Mouse (Mus musculus): ENCODE results near the gene Pitpna. TPM values are rescaled to one million over a fixed set of nuclear protein-coding genes. Genes with fewer than 3 reads are reported as not detected.

The Pitpna gene
- polyA plus RNA-seq, 1 experiment from 2014 or later: 30.7 TPM

DNA sequence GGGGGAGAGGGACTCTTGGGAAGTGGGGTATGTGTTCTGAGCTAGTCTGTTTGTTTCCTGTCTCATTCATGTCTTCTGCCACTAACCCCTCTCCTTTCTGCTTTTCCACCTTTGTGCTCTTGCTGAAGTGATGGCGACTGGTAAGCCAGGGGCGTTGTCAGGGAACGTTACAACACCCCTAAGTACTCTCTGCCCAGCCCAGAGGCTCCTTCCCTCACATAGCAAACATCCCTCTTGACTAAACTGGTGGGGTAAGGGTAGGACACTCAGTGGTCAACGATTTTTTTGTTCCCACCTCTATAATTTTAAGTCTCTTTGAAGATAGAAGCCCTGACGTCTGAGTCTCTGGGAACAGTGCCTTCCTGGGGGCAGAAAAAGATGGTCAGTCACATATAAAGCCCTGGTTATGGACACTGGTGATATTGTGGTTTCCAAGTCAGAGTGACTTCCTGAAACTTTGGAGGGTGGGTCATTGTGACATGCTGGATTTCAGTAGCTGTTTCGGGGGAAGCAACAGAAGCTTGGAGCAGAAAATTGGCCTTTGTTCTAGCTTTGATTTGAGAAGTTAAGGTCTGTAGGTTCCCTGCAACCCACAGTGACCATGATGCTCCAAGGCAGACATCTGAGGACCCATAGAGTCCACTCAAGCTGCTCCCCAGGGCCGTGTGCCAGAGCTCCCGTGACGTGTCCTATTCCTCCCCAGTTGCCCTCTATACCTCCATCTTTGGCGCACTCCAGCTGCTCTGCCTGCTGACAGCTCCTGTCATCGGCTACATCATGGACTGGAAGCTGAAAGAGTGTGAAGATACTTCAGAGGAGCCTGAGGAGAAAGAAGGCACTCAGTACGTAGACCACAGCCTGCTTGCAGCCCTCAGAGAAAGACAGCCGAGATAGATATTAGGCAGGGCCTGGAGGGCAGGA lies 21.4 kb upstream of the Pitpna start:
- H3K9ac ChIP-seq: no peak overlapping the region
- no peak for ATAC-seq (ENCODE audit: insufficient read depth)
- H3K36me3 ChIP-seq (replicated peaks): no peaks in the 10 kb centered on the region
- H3K9me3 ChIP-seq (replicated peaks): no peaks in the 10 kb centered on the region
- H3K4me3 ChIP-seq (replicated peaks): no peak overlapping the region
- WGBS (ENCODE audit: insufficient replicate concordance): 57% methylated on average over 13 of the region's 13 CpGs
- H3K4me2 ChIP-seq: no peak overlapping the region
- H3K27ac ChIP-seq (replicated peaks): no peak overlapping the region
- peaks cover under 1% of the 10 kb centered on the region; the same call in 1 of the 2 replicates for H3K27me3 ChIP-seq
- H3K4me1 ChIP-seq (replicated peaks): peaks cover 55% of the 10 kb centered on the region

DNA sequence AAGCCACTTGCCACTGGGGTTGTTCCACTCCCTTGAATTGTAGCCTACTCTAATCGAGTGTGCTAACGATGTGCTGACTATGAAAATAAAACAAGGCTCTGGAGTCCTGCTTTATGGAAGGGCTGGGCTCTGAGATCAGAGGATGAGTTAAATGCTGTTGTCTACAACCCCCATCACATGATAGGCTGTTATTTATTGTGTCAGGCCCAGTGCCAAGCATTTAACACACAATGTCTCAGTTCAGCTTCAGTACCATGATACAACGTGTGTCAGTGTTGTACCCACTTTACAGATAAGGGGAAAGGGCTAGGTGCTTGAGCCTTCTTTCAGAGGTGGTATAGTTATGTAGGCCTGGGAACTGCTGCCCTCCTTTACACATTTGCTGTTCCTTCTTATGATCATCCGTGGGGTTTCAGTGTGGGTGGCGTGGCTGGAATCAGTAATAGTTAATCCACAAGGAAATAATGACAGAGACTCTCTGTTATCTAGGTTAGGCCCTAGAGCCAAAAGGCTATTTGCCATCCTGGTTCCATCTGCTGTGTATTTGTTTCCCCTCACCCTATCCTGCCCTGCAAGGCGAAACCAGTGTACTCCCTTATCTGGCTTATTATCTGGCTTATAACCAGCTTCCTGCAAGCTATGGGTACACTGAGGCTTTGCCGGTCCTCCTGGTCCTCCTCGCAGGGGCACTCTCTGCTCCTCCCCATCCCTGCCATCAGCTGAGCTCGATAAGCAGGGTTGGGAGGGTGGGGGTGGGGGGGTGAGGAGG lies 20.4 kb upstream of the Pitpna start:
- H3K4me3 ChIP-seq (replicated peaks): no peak overlapping the region
- no peak overlapping the region for H3K9ac ChIP-seq
- no peak overlapping the region for H3K4me2 ChIP-seq
- no peaks in the 10 kb centered on the region for H3K9me3 ChIP-seq (replicated peaks)
- H3K4me1 ChIP-seq (replicated peaks): peaks cover 64% of the 10 kb centered on the region
- H3K27ac ChIP-seq (replicated peaks): no peak overlapping the region
- peaks cover 3% of the 10 kb centered on the region; the same call in 1 of the 2 replicates for H3K27me3 ChIP-seq
- no peaks in the 10 kb centered on the region for H3K36me3 ChIP-seq (replicated peaks)
- WGBS (ENCODE audit: insufficient replicate concordance): 29% methylated on average over 9 of the region's 9 CpGs
- ATAC-seq (ENCODE audit: insufficient read depth): no peak

DNA sequence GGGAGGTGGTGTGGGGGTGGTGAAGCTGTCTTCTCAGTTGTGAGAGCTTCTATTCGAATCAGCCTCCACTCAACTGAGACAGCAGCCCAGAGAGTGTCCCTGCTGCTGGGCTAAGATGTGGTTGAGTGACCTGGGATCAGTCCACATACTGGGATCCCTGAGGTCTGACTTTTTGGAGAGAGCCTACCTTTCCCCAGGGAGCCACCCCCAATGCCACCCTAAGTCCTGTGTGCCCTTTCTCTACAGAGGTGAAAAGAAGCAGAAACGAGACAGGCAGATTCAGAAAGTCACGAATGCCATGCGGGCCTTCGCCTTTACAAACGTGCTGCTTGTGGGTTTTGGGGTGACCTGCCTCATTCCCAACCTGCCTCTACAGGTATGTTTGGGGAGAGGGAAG lies 19.8 kb upstream of the Pitpna start:
- no peak for ATAC-seq (ENCODE audit: insufficient read depth)
- Histone ChIP-seq H3K4me1 (replicated peaks) (peaks cover 69% of the 10 kb centered on the region), H3K9me3 (replicated peaks) (no peaks in the 10 kb centered on the region), H3K4me2 (no peak overlapping the region), H3K27ac (replicated peaks) (no peak overlapping the region), H3K4me3 (replicated peaks) (no peak overlapping the region), H3K27me3 (peaks cover 3% of the 10 kb centered on the region; the same call in 1 of the 2 replicates), H3K36me3 (replicated peaks) (no peaks in the 10 kb centered on the region), H3K9ac (no peak overlapping the region)
- 66% methylated on average over 6 of the region's 6 CpGs for WGBS (ENCODE audit: insufficient replicate concordance)

DNA sequence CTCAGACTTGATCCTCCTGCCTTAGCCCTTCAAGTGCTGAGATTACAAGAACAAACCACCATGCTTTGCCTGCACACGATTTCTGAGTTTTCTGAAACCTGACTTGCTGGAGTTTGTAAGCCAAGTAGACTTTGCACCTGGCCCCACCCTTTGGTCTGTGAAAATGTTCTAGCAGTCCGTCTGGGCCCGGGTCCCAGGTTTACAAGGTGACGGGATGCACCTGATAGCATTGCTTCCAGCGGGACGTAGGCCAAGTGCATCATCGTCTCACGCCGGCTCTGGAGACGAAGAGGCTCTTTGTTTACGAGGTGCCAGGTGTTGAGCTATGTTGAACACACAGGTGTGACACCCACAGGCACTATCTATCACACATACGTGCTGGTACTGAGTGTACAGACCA lies 18.9 kb upstream of the Pitpna start:
- Histone ChIP-seq H3K27me3 (peaks cover 5% of the 10 kb centered on the region; the same call in 1 of the 2 replicates), H3K36me3 (replicated peaks) (no peaks in the 10 kb centered on the region), H3K27ac (replicated peaks) (no peak overlapping the region), H3K4me1 (replicated peaks) (peaks cover 67% of the 10 kb centered on the region), H3K9ac (no peak overlapping the region), H3K4me3 (replicated peaks) (no peak overlapping the region), H3K9me3 (replicated peaks) (no peaks in the 10 kb centered on the region), H3K4me2 (no peak overlapping the region)
- ATAC-seq (ENCODE audit: insufficient read depth): no peak
- WGBS (ENCODE audit: insufficient replicate concordance): 79% methylated on average over 12 of the region's 12 CpGs

DNA sequence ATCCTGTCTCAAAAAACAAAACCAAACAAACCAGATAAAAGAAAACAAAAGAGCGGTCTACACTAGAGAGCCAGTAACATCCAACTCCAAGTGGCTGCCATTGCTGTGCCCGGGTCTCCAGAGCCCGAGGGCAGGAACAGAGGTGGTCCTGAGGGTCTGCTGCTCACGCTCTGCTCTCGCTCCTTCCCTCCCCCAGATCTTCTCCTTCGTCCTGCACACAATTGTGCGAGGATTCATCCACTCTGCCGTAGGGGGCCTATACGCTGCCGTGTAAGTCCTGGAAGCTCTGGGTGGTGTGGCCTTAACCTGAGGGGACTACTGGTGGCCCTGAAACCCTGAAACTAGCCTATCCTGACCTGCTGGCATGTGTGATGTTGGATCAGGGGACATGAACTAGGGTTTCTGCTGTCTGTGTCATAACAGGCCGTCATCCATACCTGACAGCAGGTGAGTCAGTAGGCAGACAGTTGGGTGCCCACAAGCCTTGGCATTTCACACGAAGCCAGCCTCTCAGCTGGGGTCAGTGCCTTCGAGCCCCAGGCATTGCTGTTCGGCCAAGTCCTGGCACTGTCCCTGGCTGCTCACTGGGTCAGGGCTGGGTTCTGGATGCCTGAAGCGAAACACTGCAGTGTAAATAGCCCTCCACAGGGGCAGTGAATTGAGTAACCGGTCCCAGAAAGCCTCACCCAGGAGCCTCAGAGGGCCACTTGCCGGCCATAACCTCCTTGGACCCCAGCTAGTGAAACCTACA lies 17.3 kb upstream of the Pitpna start:
- Histone ChIP-seq H3K4me1 (replicated peaks) (peaks cover 56% of the 10 kb centered on the region), H3K27ac (replicated peaks) (no peak overlapping the region), H3K36me3 (replicated peaks) (no peaks in the 10 kb centered on the region), H3K9me3 (replicated peaks) (no peaks in the 10 kb centered on the region), H3K9ac (no peak overlapping the region), H3K4me2 (peak overlapping the region; percentile 13; the same call in 1 of the 2 replicates), H3K27me3 (peaks cover 9% of the 10 kb centered on the region; the same call in 1 of the 2 replicates), H3K4me3 (replicated peaks) (no peak overlapping the region)
- 73% methylated on average over 17 of the region's 17 CpGs for WGBS (ENCODE audit: insufficient replicate concordance)
- no peak for ATAC-seq (ENCODE audit: insufficient read depth)

DNA sequence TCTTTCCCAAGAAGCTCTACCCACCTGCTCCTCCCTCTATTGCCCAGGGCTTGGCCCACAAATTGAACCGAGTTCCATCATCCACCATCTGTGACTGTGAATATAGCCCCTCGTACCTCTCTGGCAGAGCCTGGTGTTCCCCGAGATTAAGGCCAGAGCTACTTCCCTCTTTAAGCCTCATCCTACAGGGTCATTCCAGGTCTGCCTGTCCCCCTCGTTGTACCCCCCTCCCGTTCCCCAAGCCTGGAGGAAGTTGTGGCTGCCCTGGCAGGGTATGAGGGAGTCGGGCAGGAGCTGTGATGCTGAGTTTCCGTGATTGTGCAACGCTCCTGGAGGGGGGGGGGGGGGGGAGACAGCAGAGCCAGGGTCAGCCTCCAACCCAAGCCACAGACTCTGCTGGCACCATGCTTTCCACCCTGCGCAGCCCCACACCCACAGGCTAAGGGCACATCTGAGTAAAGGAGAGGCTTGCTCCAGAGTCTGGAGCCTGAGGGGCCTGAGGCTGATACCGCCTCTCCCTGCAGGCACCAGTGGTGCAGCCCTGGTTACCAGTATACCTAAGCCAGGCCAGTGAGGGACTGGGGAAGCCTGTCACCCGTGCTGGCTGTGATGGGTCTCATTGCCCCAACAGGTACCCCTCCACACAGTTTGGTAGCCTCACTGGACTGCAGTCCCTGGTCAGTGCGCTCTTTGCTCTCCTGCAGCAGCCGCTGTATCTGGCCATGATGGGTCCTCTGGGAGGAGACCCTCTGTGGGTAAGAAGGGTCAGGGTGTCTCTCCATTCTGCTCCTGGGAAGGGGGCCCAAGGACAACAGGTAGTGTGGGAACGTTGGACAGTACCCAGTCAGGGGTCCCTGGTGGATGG lies 16.5 kb upstream of the Pitpna start:
- Histone ChIP-seq H3K9me3 (replicated peaks) (no peaks in the 10 kb centered on the region), H3K27ac (replicated peaks) (no peak overlapping the region), H3K9ac (no peak overlapping the region; the same call in 1 of the 2 replicates), H3K4me3 (replicated peaks) (no peak overlapping the region), H3K36me3 (replicated peaks) (no peaks in the 10 kb centered on the region), H3K4me1 (replicated peaks) (peaks cover 51% of the 10 kb centered on the region), H3K4me2 (peak overlapping the region; percentile 13; the same call in 1 of the 2 replicates), H3K27me3 (peaks cover 13% of the 10 kb centered on the region; the same call in 1 of the 2 replicates)
- ATAC-seq (ENCODE audit: insufficient read depth): peak; percentile 49
- 28% methylated on average over 14 of the region's 14 CpGs for WGBS (ENCODE audit: insufficient replicate concordance)

DNA sequence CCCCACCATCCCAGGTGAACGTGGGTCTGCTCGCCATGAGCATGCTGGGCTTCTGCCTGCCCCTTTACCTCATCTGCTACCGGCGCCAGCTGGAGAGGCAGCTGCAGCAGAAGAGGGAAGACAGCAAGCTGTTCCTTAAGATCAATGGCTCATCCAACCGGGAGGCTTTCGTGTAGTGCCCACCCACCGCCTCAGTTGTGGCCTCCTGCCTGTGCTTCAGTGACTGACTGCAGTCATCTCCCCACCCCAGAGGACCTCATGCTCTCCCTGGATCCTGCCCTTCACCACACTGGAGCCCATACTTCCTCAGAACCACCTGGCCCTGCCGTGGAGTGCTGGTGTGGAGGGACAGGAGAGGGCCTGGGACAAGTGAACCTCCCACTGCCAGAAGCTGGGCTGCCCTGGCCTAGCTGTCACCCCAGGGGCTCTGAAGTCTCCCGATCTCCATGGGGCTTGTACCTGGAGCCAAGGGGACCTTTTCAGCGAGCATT lies 15.6 kb upstream of the Pitpna start:
- Histone ChIP-seq H3K9me3 (replicated peaks) (no peaks in the 10 kb centered on the region), H3K27me3 (peaks cover 13% of the 10 kb centered on the region; the same call in 1 of the 2 replicates), H3K4me2 (peak overlapping the region; percentile 25; the same call in 1 of the 2 replicates), H3K27ac (replicated peaks) (peak overlapping the region; percentile 52; the same call in 1 of the 2 replicates), H3K4me1 (replicated peaks) (peaks cover 43% of the 10 kb centered on the region), H3K36me3 (replicated peaks) (no peaks in the 10 kb centered on the region), H3K9ac (no peak overlapping the region), H3K4me3 (replicated peaks) (no peak overlapping the region)
- ATAC-seq (ENCODE audit: insufficient read depth): no peak
- 23% methylated on average over 10 of the region's 10 CpGs for WGBS (ENCODE audit: insufficient replicate concordance)

DNA sequence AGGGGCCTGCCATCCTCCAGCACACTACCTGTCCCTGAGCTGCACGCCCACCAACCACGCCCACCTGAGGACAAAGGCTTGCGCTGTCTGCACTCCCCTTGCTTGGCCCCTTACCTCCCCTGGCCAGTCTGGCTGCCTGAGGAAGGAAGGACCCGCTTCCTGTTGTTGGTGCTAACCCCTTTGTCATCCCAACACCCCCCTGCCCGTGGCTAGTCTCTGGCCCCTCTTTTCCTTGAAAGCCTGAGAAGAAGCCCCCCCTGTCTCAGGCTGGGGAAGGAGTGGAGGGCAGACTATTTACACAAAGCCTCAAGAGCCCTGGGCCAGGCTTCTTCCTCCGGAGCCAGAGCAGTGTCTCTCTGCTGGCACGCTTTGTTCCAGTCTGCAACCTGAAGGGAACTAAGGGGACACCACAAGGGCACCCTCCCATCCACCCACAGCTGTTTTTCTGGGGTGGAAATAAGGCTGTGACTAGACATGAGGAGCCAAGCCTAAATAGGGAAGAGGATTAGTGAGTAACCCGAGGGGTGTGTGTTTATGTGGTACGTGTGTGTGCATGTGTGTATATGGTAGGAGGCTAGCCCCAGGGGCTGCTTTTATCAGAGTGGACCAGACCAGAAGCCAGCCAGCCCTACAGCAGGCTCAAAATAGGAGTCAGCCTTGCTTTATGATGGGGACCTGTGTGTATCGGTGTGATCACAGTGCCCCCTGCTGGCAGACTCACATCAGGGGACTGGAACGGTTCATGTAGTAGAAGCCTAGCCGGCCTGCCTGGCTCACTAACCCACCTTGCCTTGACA lies 14.8 kb upstream of the Pitpna start:
- WGBS (ENCODE audit: insufficient replicate concordance): 7% methylated on average over 12 of the region's 12 CpGs
- no peak overlapping the region for H3K4me3 ChIP-seq (replicated peaks)
- ATAC-seq (ENCODE audit: insufficient read depth): peak; percentile 69
- H3K4me2 ChIP-seq: peak overlapping the region; percentile 25
- H3K4me1 ChIP-seq (replicated peaks): peaks cover 37% of the 10 kb centered on the region
- H3K9me3 ChIP-seq (replicated peaks): no peaks in the 10 kb centered on the region
- no peaks in the 10 kb centered on the region for H3K36me3 ChIP-seq (replicated peaks)
- H3K27me3 ChIP-seq: peaks cover 13% of the 10 kb centered on the region; the same call in 1 of the 2 replicates
- peak overlapping the region; percentile 52 for H3K27ac ChIP-seq (replicated peaks)
- no peak overlapping the region for H3K9ac ChIP-seq

DNA sequence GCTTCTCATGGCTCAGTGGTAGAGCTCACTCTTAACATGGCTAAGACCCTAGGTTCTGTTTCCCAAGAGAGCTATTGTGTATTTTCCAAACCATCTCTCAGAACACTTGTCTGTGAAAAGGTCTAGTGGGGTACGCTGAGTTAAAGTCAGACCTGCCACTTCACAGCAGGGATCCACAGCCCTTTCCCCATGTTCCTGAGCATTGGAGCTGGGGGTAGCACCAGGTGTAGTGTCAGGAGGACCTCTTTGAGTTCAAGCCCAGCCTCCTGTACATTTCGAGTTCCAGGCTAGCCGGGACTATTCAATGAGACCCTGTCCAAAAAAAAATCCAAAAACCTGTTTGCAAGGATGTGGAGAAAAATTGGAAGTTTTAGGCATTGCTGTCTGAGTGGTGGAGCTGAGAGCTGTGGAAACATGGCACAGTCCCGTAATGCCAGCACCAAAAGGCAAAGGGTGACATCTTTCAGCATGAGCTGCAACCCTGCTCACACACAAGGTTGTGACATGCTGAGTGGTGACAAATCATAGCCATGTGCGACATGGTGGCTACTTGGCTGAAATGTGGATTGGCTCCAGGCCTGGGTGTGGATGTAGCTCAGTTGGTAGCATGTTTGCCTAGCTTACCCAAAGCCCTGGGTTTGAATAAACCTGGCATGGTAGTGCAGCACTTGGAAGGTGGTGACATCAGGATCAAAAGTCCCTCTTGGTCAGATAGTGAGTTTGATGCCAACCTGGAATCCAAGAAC lies 13.3 kb upstream of the Pitpna start:
- no peak overlapping the region for H3K27ac ChIP-seq (replicated peaks)
- H3K4me3 ChIP-seq (replicated peaks): no peak overlapping the region
- whole genome bisulfite sequencing (ENCODE audit: insufficient replicate concordance): 64% methylated on average over 5 of the region's 5 CpGs

More for the DNA sequence above, 13.3 kb upstream of the Pitpna start:
- H3K27me3 ChIP-seq: peaks cover 13% of the 10 kb centered on the region; the same call in 1 of the 2 replicates
- H3K9me3 ChIP-seq (replicated peaks): no peaks in the 10 kb centered on the region
- H3K4me1 ChIP-seq (replicated peaks): peaks cover 31% of the 10 kb centered on the region
- ATAC-seq (ENCODE audit: insufficient read depth): no peak
- no peak overlapping the region for H3K4me2 ChIP-seq
- no peaks in the 10 kb centered on the region for H3K36me3 ChIP-seq (replicated peaks)
- no peak overlapping the region for H3K9ac ChIP-seq
